ENCODE assay signal across 23 mouse cellular contexts in the genomic region with DNA sequence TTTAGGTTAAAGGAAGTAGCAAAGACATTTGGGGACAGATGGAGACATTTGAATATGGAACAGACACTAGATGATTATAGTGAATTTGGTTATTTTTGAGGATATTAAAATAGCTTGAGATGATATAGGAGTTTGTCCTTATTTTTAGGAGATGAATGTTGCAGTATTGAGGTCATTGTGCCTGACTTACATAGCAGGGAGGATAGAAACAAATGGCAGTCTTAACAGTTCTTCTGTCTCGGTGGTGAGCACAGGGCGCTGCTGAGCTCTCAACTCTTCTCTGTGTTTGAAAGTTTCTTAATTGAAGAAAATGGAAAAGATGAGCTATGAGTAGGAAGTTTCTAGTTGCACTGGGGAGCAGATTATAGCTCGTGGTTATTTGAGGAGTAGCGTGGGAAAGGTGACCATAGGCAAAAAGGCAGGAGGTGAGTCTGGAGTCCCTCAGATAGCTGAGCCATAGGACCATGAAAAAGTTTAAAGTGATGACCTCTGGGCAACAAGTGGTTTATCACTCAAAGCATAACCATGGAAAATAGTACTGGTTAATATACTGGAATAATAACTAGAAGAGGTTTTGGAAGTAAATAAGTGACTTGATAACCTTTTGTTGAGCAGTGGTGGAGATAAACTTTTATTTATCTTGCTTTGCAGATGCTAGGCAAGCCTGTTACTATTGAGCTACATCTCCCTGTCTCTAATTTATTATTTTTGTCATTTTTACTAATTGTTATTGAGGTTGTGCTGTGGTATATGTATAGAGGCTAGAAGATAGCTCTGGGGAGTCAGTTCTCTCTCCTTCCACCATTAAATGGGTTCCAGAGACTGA. TPM values are rescaled to one million over a fixed set of nuclear protein-coding genes. Genes with fewer than 3 reads are reported as not detected.
DNase-seq lines count a peak whose midpoint lies in the region; ATAC-seq and TF ChIP-seq lines count a peak whose summit lies in the region.
"Had no signal": no experiment of that assay in that cellular context is flagged by ENCODE, and none has a peak within 500 bp of the region (broad histone marks: within the 10 kb centered on the region; RNA-seq: fewer than 3 reads in every experiment).

No protein-coding gene starts in this region.

- peak; percentile 43; the same call in 1 of the 2 replicates for ATAC-seq in liver, embryonic 11.5 days (replicated peaks; ENCODE audit: low FRiP score)
- ATAC-seq in liver, postnatal 0 days, result no peak
- peak; percentile 61 for ATAC-seq in liver, embryonic 13.5 days (ENCODE audit: low read depth)
- ATAC-seq in megakaryocyte progenitor cell, adult 5-6 weeks (replicated peaks; ENCODE audit: poor library complexity), result peak; percentile 60
- ATAC-seq in activated CD4-positive, CD25-positive, alpha-beta regulatory T cell, adult 4 months, result no peak
- ATAC-seq: forebrain, embryonic 16.5 days had no signal

- H3K27me3 ChIP-seq in liver, embryonic 11.5 days (replicated peaks; ENCODE audit: control insufficient read depth, insufficient read depth, low read length), result no peaks in the 10 kb centered on the region
- H3K27me3 ChIP-seq in liver, postnatal 0 days (ENCODE audit: insufficient read depth, low read length), result no peaks in the 10 kb centered on the region
- H3K27me3 ChIP-seq in liver, embryonic 13.5 days, result no peaks in the 10 kb centered on the region
- H3K27me3 ChIP-seq: CH12.LX; embryonic facial prominence, embryonic 15.5 days; forebrain, embryonic 12.5 days; hindbrain, embryonic 13.5 days had no signal

- H3K9ac ChIP-seq in liver, embryonic 11.5 days (ENCODE audit: low read depth, low read length), result no peak overlapping the region
- no peak overlapping the region for H3K9ac ChIP-seq in liver, postnatal 0 days (replicated peaks)
- H3K9ac ChIP-seq in liver, embryonic 13.5 days, result no peak overlapping the region; the same call in 1 of the 2 replicates
- H3K9ac ChIP-seq: embryonic facial prominence, embryonic 15.5 days; forebrain, embryonic 12.5 days; hindbrain, embryonic 13.5 days had no signal

- WGBS in liver, embryonic 11.5 days, result 68% methylated on average over 4 of the region's 4 CpGs
- WGBS in liver, postnatal 0 days (ENCODE audit: insufficient replicate concordance), result 69% methylated on average over 4 of the region's 4 CpGs
- 55% methylated on average over 4 of the region's 4 CpGs for WGBS in liver, embryonic 13.5 days (ENCODE audit: insufficient replicate concordance)

- no peaks in the 10 kb centered on the region for H3K36me3 ChIP-seq in liver, embryonic 11.5 days (ENCODE audit: control insufficient read depth, insufficient read depth, low read length)
- no peaks in the 10 kb centered on the region for H3K36me3 ChIP-seq in liver, postnatal 0 days (replicated peaks; ENCODE audit: insufficient read depth, low read length)
- no peaks in the 10 kb centered on the region for H3K36me3 ChIP-seq in liver, embryonic 13.5 days
- H3K36me3 ChIP-seq: embryonic facial prominence, embryonic 15.5 days; forebrain, embryonic 12.5 days; heart, embryonic 10.5 days; hindbrain, embryonic 13.5 days had no signal

- no peak for DNase-seq in liver, embryonic 11.5 days (ENCODE audit: low spot score)
- DNase-seq in liver, postnatal 0 days, result no peak
- DNase-seq in brain, adult 2 months (ENCODE audit: low read depth, low spot score), result peak; percentile 33
- DNase-seq in liver, embryonic 13.5 days, result no peak
- DNase-seq in heart, postnatal 36 days, result no peak
- DNase-seq: adrenal gland, adult 8-10 months; adrenal gland, postnatal 36 days; cerebellum, adult 11 months; cerebellum, adult 8-10 months; cerebellum, postnatal 14 days; embryo, embryonic 11 days; gastrocnemius, adult 2 months; gastrocnemius, postnatal 36 days; heart, adult 11 months; heart, postnatal 10 days had no signal

- TF ChIP-seq EP300 in liver, postnatal 0 days (IDR thresholded peaks at IDR 0.05; ENCODE audit: low read depth), result no peak

- TF ChIP-seq CTCF in liver, postnatal 0 days (IDR thresholded peaks at IDR 0.05; ENCODE audit: low read depth), result no peak

- intact Hi-C loops in heart, postnatal 36 days (cut with DNase I), result no loop called here

- H3K4me3 ChIP-seq in liver, embryonic 11.5 days (ENCODE audit: low read depth, low read length), result no peak overlapping the region
- H3K4me3 ChIP-seq in liver, postnatal 0 days (ENCODE audit: low read depth, low read length), result no peak overlapping the region
- H3K4me3 ChIP-seq in liver, embryonic 13.5 days (replicated peaks), result no peak overlapping the region
- H3K4me3 ChIP-seq: embryonic facial prominence, embryonic 15.5 days; forebrain, embryonic 12.5 days; gastrocnemius, adult 2 months; heart, embryonic 10.5 days; hindbrain, embryonic 13.5 days had no signal

- no peak overlapping the region for H3K27ac ChIP-seq in liver, embryonic 11.5 days (ENCODE audit: low read depth, low read length)
- H3K27ac ChIP-seq in liver, postnatal 0 days (ENCODE audit: low read depth), result no peak overlapping the region
- H3K27ac ChIP-seq in liver, embryonic 13.5 days, result no peak overlapping the region
- H3K27ac ChIP-seq: embryonic facial prominence, embryonic 15.5 days; forebrain, embryonic 12.5 days; gastrocnemius, adult 2 months; heart, embryonic 10.5 days; hindbrain, embryonic 13.5 days had no signal

- H3K9me3 ChIP-seq in liver, embryonic 11.5 days (ENCODE audit: control insufficient read depth, low read length), result no peaks in the 10 kb centered on the region
- no peaks in the 10 kb centered on the region for H3K9me3 ChIP-seq in liver, postnatal 0 days (ENCODE audit: low read length)
- no peaks in the 10 kb centered on the region for H3K9me3 ChIP-seq in liver, embryonic 13.5 days (replicated peaks)
- H3K9me3 ChIP-seq: embryonic facial prominence, embryonic 15.5 days; forebrain, embryonic 12.5 days; heart, embryonic 10.5 days; hindbrain, embryonic 13.5 days had no signal

- H3K4me1 ChIP-seq in liver, embryonic 11.5 days (replicated peaks; ENCODE audit: control insufficient read depth, insufficient read depth, low read length), result no peaks in the 10 kb centered on the region
- no peaks in the 10 kb centered on the region for H3K4me1 ChIP-seq in liver, postnatal 0 days (ENCODE audit: insufficient read depth)
- peaks cover 25% of the 10 kb centered on the region for H3K4me1 ChIP-seq in liver, embryonic 13.5 days (replicated peaks)
- H3K4me1 ChIP-seq: embryonic facial prominence, embryonic 15.5 days; forebrain, embryonic 12.5 days; hindbrain, embryonic 13.5 days had no signal

- H3K4me2 ChIP-seq in liver, embryonic 11.5 days, result no peak overlapping the region
- no peak overlapping the region for H3K4me2 ChIP-seq in liver, postnatal 0 days (ENCODE audit: low read depth, low read length)
- H3K4me2 ChIP-seq in liver, embryonic 13.5 days, result no peak overlapping the region
- H3K4me2 ChIP-seq: embryonic facial prominence, embryonic 15.5 days; forebrain, embryonic 12.5 days; hindbrain, embryonic 13.5 days had no signal

RNA-seq across cellular contexts. Expression of a gene that starts 25.9 kb away (rescaled TPM):
- polyA plus RNA-seq in liver, embryonic 11.5 days (2014; fragmentation: Nextera tagmentation; extraction: Ambion mirVana), result 5.8 and 6.5 TPM in 2 replicates
- polyA plus RNA-seq in liver, postnatal 0 days (2015; fragmentation: Nextera tagmentation; extraction: Ambion mirVana), result 2.0 and 2.3 TPM in 2 replicates
- polyA plus RNA-seq in liver, embryonic 13.5 days (2015; fragmentation: Nextera tagmentation; extraction: Ambion mirVana), result 3.4 and 4.9 TPM in 2 replicates
- 3.8 and 4.2 TPM in 2 replicates for total RNA-seq in megakaryocyte progenitor cell, adult 5-6 weeks (2015)
- 1.7 and 3.2 TPM in 2 replicates for total RNA-seq in megakaryocyte progenitor cell, adult 5-6 weeks (2017)
- polyA plus RNA-seq in activated CD4-positive, CD25-positive, alpha-beta regulatory T cell, adult 4 months (2017; shearing (Covaris generic)), result 1 to 10 TPM; 3.6 to 5.4 TPM
- 10 to 100 TPM; 77.4 to 81.4 TPM for total RNA-seq in heart, postnatal 36 days (2021)

Comparison
In these comparisons a context has a peak if more than half of its experiments do, and no peak if none do; other contexts are left out.
1. ATAC-seq: peak in liver, embryonic 11.5 days (single experiment), liver, embryonic 13.5 days (single experiment) and megakaryocyte progenitor cell, adult 5-6 weeks (single experiment); none in liver, postnatal 0 days (single experiment) and activated CD4-positive, CD25-positive, alpha-beta regulatory T cell, adult 4 months (single experiment).